Mouse (Mus musculus) ES-E14 (cell line): ENCODE results near the gene Aatf.

Experiments
- HCFC1 ChIP-seq: IDR thresholded peaks from 2 replicates; pipeline ENCODE4 v1.6.1; 2012; ENCODE audit warnings: low read length, inconsistent platforms, borderline replicate concordance; ENCODE audit not compliant: insufficient read depth
- MAFK ChIP-seq: IDR thresholded peaks from 2 replicates; pipeline ENCODE4 v1.6.1; 2014; ENCODE audit warnings: mild to moderate bottlenecking, low read depth, low read length, inconsistent platforms; ENCODE audit not compliant: insufficient read depth
- ZNF384 ChIP-seq: IDR thresholded peaks from 2 replicates; pipeline ENCODE4 v1.6.1; 2012; ENCODE audit warnings: low read depth, low read length, inconsistent platforms

GRCm38 (mm10) chr11:84549258-84549791 lies 36.0 kb upstream of the Aatf start:
- TF ChIP-seq ZNF384, result no peak
- no peak for TF ChIP-seq HCFC1
- TF ChIP-seq MAFK, result no peak
